Mouse (Mus musculus): Measurements from ENCODE around the gene Nmb. TPM values are rescaled to one million over a fixed set of nuclear protein-coding genes. Genes with fewer than 3 reads are reported as not detected.

Nmb gene
- total and polyA plus RNA-seq, 3 experiments, result 0.47 to 0.66 (median 0.47) TPM

- TF ChIP-seq POLR2A (IDR thresholded peaks at IDR 0.05; ENCODE audit: low read depth, low read length), result no peak
- TF ChIP-seq MAFK (IDR thresholded peaks at IDR 0.05; ENCODE audit: insufficient replicate concordance, low read length), result no peak
- H3K27me3 ChIP-seq (replicated peaks), result no peaks in the 10 kb centered on the region
- no peak overlapping the region for H3K9ac ChIP-seq (ENCODE audit: insufficient read depth, low read depth)
- peaks cover 45 to 73% of the 10 kb centered on the region in 2 experiments for H3K36me3 ChIP-seq (replicated peaks in 1 of 2; ENCODE audit: control insufficient read depth in 1 of 2, insufficient read depth in 1 of 2, low read length in 1 of 2)
- in situ Hi-C loops (cut with MboI; ENCODE audit: low pct_ligation_motif_present, low pct_unique_long_range_greater_than_20kb, low sequenced_read_pairs), result loop anchor here (25.0 kb wide), 1 partner anchor 415 kb away; no protein-coding TSS in a partner anchor
- peaks cover 13% of the 10 kb centered on the region for H3K79me2 ChIP-seq (replicated peaks; ENCODE audit: control insufficient read depth, extremely low read depth, insufficient read depth, poor library complexity, severe bottlenecking)
- peaks cover 3 to 35% of the 10 kb centered on the region in 2 experiments; a peak in 3 of 4 replicates for H3K4me1 ChIP-seq (ENCODE audit: control insufficient read depth in 1 of 2, insufficient read depth in 2 of 2)
- H3K4me2 ChIP-seq (ENCODE audit: insufficient read depth, low read depth, poor library complexity, severe bottlenecking), result no peak overlapping the region
- H3K27ac ChIP-seq (ENCODE audit: insufficient read depth, low read depth), result no peak overlapping the region
- H3K9me3 ChIP-seq (replicated peaks; ENCODE audit: low read length), result no peaks in the 10 kb centered on the region
- H3K4me3 ChIP-seq (replicated peaks in 1 of 3; ENCODE audit: low read depth in 2 of 3, low read length in 2 of 3, poor library complexity in 1 of 3), result no peak overlapping the region
- dilution Hi-C loops (cut with MboI; ENCODE audit: extremely low pct_ligation_motif_present, extremely low pct_unique_long_range_greater_than_20kb, low sequenced_read_pairs), result no loop called here
- no peak for DNase-seq (ENCODE audit: extremely low read depth)
These were observed 7.2 kb downstream of the Nmb start for GRCm38 (mm10) chr7:80897721-80898120.

GRCm38 (mm10) chr7:80897134-80897533, 7.7 kb downstream of the Nmb start:
- peaks cover 13% of the 10 kb centered on the region for H3K79me2 ChIP-seq (replicated peaks; ENCODE audit: control insufficient read depth, extremely low read depth, insufficient read depth, poor library complexity, severe bottlenecking)
- DNase-seq (ENCODE audit: extremely low read depth), result no peak
- no peaks in the 10 kb centered on the region for H3K27me3 ChIP-seq (replicated peaks)
- H3K9ac ChIP-seq (ENCODE audit: insufficient read depth, low read depth), result no peak overlapping the region
- dilution Hi-C loops (cut with MboI; ENCODE audit: extremely low pct_ligation_motif_present, extremely low pct_unique_long_range_greater_than_20kb, low sequenced_read_pairs) (no loop called here), in situ Hi-C loops (cut with MboI; ENCODE audit: low pct_ligation_motif_present, low pct_unique_long_range_greater_than_20kb, low sequenced_read_pairs) (loop anchor here (25.0 kb wide), 1 partner anchor 415 kb away; no protein-coding TSS in a partner anchor)
- TF ChIP-seq NELFE (IDR thresholded peaks at IDR 0.05; ENCODE audit: low read depth, low read length), result no peak
- TF ChIP-seq CHD2 (IDR thresholded peaks at IDR 0.05; ENCODE audit: low read length), result no peak
- TF ChIP-seq E2F4 (IDR thresholded peaks at IDR 0.05; ENCODE audit: insufficient replicate concordance, low read depth, low read length), result no peak
- no peak for TF ChIP-seq NRF1 (IDR thresholded peaks at IDR 0.05; ENCODE audit: low read depth, low read length)
- TF ChIP-seq TCF12 (IDR thresholded peaks at IDR 0.05; ENCODE audit: low read depth, low read length), result no peak
- TF ChIP-seq UBTF (IDR thresholded peaks at IDR 0.05; ENCODE audit: low read depth, low read length), result no peak
- TF ChIP-seq MYC (IDR thresholded peaks at IDR 0.05; ENCODE audit: low read depth, low read length), result no peak
- TF ChIP-seq USF2 (conservative IDR thresholded peaks at IDR 0.05; ENCODE audit: low read depth, low read length), result no peak
- TF ChIP-seq JUN (IDR thresholded peaks at IDR 0.05; ENCODE audit: insufficient read depth, low read depth, low read length), result no peak
- no peak for TF ChIP-seq IRF4 (IDR thresholded peaks at IDR 0.05; ENCODE audit: low read depth, low read length)
- TF ChIP-seq MEF2A (IDR thresholded peaks at IDR 0.05; ENCODE audit: borderline replicate concordance, low read depth, low read length), result no peak
- H3K27ac ChIP-seq (ENCODE audit: insufficient read depth, low read depth), result no peak overlapping the region
- no peak overlapping the region for H3K4me2 ChIP-seq (ENCODE audit: insufficient read depth, low read depth, poor library complexity, severe bottlenecking)
- H3K4me1 ChIP-seq (ENCODE audit: control insufficient read depth in 1 of 2, insufficient read depth in 2 of 2), result peaks cover 3 to 29% of the 10 kb centered on the region in 2 experiments; a peak in 3 of 4 replicates
- no peak overlapping the region for H3K4me3 ChIP-seq (replicated peaks in 1 of 3; ENCODE audit: low read depth in 2 of 3, low read length in 2 of 3, poor library complexity in 1 of 3)
- no peaks in the 10 kb centered on the region for H3K9me3 ChIP-seq (replicated peaks; ENCODE audit: low read length)
- peaks cover 51 to 73% of the 10 kb centered on the region in 2 experiments for H3K36me3 ChIP-seq (replicated peaks in 1 of 2; ENCODE audit: control insufficient read depth in 1 of 2, insufficient read depth in 1 of 2, low read length in 1 of 2)

All from CH12.LX (cell line).